Mouse (Mus musculus) lung, adult 2 months (tissue): ENCODE results near the gene Vav3. TPM values are rescaled to one million over a fixed set of nuclear protein-coding genes. Genes with fewer than 3 reads are reported as not detected.
A peak's percentile ranks its signal among the peaks of the same experiment; 100 is the strongest.

ENCODE experiments used
- DNase-seq: peaks from one replicate; pipeline ENCODE4 v3.0.0; 2022
- H3K4me1 ChIP-seq: fragments of 200-500 bp; 2 replicates; pipeline ENCODE4 v1.6.1; 2011; ENCODE audit warnings: low read length; ENCODE audit not compliant: control insufficient read depth, insufficient read depth
- H3K4me3 ChIP-seq: fragments of 200-500 bp; replicated peaks from 2 replicates; pipeline ENCODE3; 2011; ENCODE audit warnings: low read depth, mild to moderate bottlenecking, control low read depth, low read length; ENCODE audit errors: extremely low read depth
- CTCF ChIP-seq: fragments of 200-500 bp; IDR thresholded peaks from 2 replicates; pipeline ENCODE4 v1.5.1; 2011; ENCODE audit warnings: mild to moderate bottlenecking, low read length, control low read depth; ENCODE audit not compliant: insufficient read depth
- POLR2A ChIP-seq: fragments of 200-500 bp; IDR thresholded peaks from 2 replicates; pipeline ENCODE4 v1.6.1; 2011; ENCODE audit warnings: low read depth, mild to moderate bottlenecking, control low read depth, low read length, borderline replicate concordance; ENCODE audit errors: extremely low read depth
- WGBS: fragments of 180-500 bp; shearing (Covaris S2); methylation state at CpG from one replicate; pipeline ENCODE4 v1.1.7; 2018; 5-methylcytosine and 5-hydroxymethylcytosine counted together
- polyA plus RNA-seq: library from polyadenylated mRNA; depleted of rRNA; stranded (reverse); fragments of >200 nt; gene quantifications from 2 replicates; pipeline ENCODE4 v1.2.3, GENCODE M21; 2012

Gene Vav3
- polyA plus RNA-seq, 1 experiment: 3.9 TPM

- WGBS: 29% methylated on average over 2 of the region's 2 CpGs
- no peak for TF ChIP-seq POLR2A
- TF ChIP-seq CTCF: no peak
- Histone ChIP-seq H3K4me3 (no peak overlapping the region), H3K4me1 (no peaks in the 10 kb centered on the region)
- no peak for DNase-seq
These were observed 27.0 kb upstream of the Vav3 start for GRCm38 (mm10) chr3:109313501-109313900.

GRCm38 (mm10) chr3:109322225-109322624, 18.2 kb upstream of the Vav3 start:
- no peak for DNase-seq
- TF ChIP-seq CTCF (no peak), POLR2A (no peak)
- H3K4me1 ChIP-seq: no peaks in the 10 kb centered on the region
- H3K4me3 ChIP-seq: no peak overlapping the region

- DNase-seq: no peak
- TF ChIP-seq CTCF: no peak
- TF ChIP-seq POLR2A: no peak
- 68% methylated on average over 7 of the region's 7 CpGs for WGBS
- no peaks in the 10 kb centered on the region for H3K4me1 ChIP-seq
- no peak overlapping the region for H3K4me3 ChIP-seq
These were observed 16.8 kb upstream of the Vav3 start for GRCm38 (mm10) chr3:109323447-109324300.

- TF ChIP-seq POLR2A: no peak
- no peak for TF ChIP-seq CTCF
- WGBS: 71% methylated on average over 3 of the region's 3 CpGs
- Histone ChIP-seq H3K4me3 (no peak overlapping the region), H3K4me1 (no peaks in the 10 kb centered on the region)
- DNase-seq: no peak
These were observed 13.3 kb upstream of the Vav3 start for GRCm38 (mm10) chr3:109327128-109327527.

- TF ChIP-seq POLR2A (no peak), CTCF (no peak)
- WGBS: 76% methylated on average over 5 of the region's 5 CpGs
- Histone ChIP-seq H3K4me3 (no peak overlapping the region), H3K4me1 (no peaks in the 10 kb centered on the region)
- DNase-seq: no peak
These were observed 7.7 kb upstream of the Vav3 start for GRCm38 (mm10) chr3:109332755-109333154.

GRCm38 (mm10) chr3:109335470-109335869, 5.0 kb upstream of the Vav3 start:
- no peak for DNase-seq
- no peak for TF ChIP-seq POLR2A
- no peak for TF ChIP-seq CTCF
- Histone ChIP-seq H3K4me3 (no peak overlapping the region), H3K4me1 (no peaks in the 10 kb centered on the region)
- 50% methylated on average over 1 of the region's 1 CpGs for WGBS

GRCm38 (mm10) chr3:109339290-109339689, 1.2 kb upstream of the Vav3 start:
- no peak for DNase-seq

GRCm38 (mm10) chr3:109339941-109340273, 546 bp upstream of the Vav3 start:
- DNase-seq: peak; percentile 39
- Histone ChIP-seq H3K4me3 (peak overlapping the region; percentile 93), H3K4me1 (0 out of 2 replicates have a peak, but pooled peaks cover 3% of the 10 kb centered on the region)
- no peak for TF ChIP-seq CTCF
- WGBS: 1% methylated on average over 9 of the region's 9 CpGs

More at GRCm38 (mm10) chr3:109339290-109339689, 1.2 kb upstream of the Vav3 start:
- 40% methylated on average over 9 of the region's 9 CpGs for WGBS
- H3K4me3 ChIP-seq: no peak overlapping the region
- TF ChIP-seq CTCF: no peak
- no peak for TF ChIP-seq POLR2A
- H3K4me1 ChIP-seq: 0 out of 2 replicates have a peak, but pooled peaks cover 3% of the 10 kb centered on the region

GRCm38 (mm10) chr3:109341071-109341480, 623 bp downstream of the Vav3 start:
- WGBS: under 1% methylated on average over 18 of the region's 18 CpGs
- Histone ChIP-seq H3K4me1 (0 out of 2 replicates have a peak, but pooled peaks cover 3% of the 10 kb centered on the region), H3K4me3 (peak overlapping the region; percentile 93)
- TF ChIP-seq POLR2A: no peak
- no peak for TF ChIP-seq CTCF
- DNase-seq: peak; percentile 30

- TF ChIP-seq CTCF (no peak), POLR2A (no peak)
- Histone ChIP-seq H3K4me1 (0 out of 2 replicates have a peak, but pooled peaks cover 3% of the 10 kb centered on the region), H3K4me3 (peak overlapping the region; percentile 93)
- WGBS: 3% methylated on average over 8 of the region's 8 CpGs
- DNase-seq: peak; percentile 31
These were observed 1.2 kb downstream of the Vav3 start for GRCm38 (mm10) chr3:109341631-109342030.
